Mouse (Mus musculus) embryonic facial prominence, embryonic 14.5 days (tissue): Measurements from ENCODE around the gene Tbrg4. TPM values are rescaled to one million over a fixed set of nuclear protein-coding genes. Genes with fewer than 3 reads are reported as not detected.

Experiments
- ATAC-seq: fragments of 200-750 bp; cut with Nextera tagmentation; 2 replicates; pipeline ENCODE4 v1.8.0; 2017; ENCODE audit warnings: low read depth, moderate number of reproducible peaks, moderate TSS enrichment
- DNase-seq: peaks from one replicate; pipeline ENCODE4 v3.0.0-alpha.2; 2015; ENCODE audit warnings: low spot score
- H3K27ac ChIP-seq: fragments of 300-500 bp; sonication (generic); replicated peaks from 2 replicates; pipeline ENCODE4 v1.5.1; 2014; ENCODE audit warnings: low read depth, mild to moderate bottlenecking, low read length, moderate library complexity
- H3K27me3 ChIP-seq: fragments of 300-500 bp; sonication (generic); replicated peaks from 2 replicates; pipeline ENCODE4 v1.6.1; 2014; ENCODE audit warnings: low read length; ENCODE audit not compliant: control insufficient read depth, insufficient read depth
- H3K36me3 ChIP-seq: fragments of 300-500 bp; sonication (generic); 2 replicates; pipeline ENCODE4 v1.6.1; 2014; ENCODE audit warnings: low read length, mixed read lengths; ENCODE audit not compliant: control insufficient read depth, insufficient read depth
- H3K4me1 ChIP-seq: fragments of 300-500 bp; sonication (generic); 2 replicates; pipeline ENCODE4 v1.6.1; 2014; ENCODE audit warnings: antibody characterized with exemption, low read length; ENCODE audit not compliant: control insufficient read depth, insufficient read depth
- H3K4me2 ChIP-seq: fragments of 300-500 bp; sonication (generic); 2 replicates; pipeline ENCODE4 v1.6.1; 2014; ENCODE audit warnings: low read depth, mild to moderate bottlenecking, low read length, moderate library complexity, mixed read lengths
- H3K4me3 ChIP-seq: fragments of 300-500 bp; sonication (generic); 2 replicates; pipeline ENCODE4 v1.5.1; 2014; ENCODE audit warnings: low read depth, mild to moderate bottlenecking, low read length
- H3K9ac ChIP-seq: fragments of 300-500 bp; sonication (generic); 2 replicates; pipeline ENCODE4 v1.6.1; 2014; ENCODE audit warnings: low read depth, mild to moderate bottlenecking, low read length, moderate library complexity, mixed read lengths
- H3K9me3 ChIP-seq: fragments of 300-500 bp; sonication (generic); 2 replicates; pipeline ENCODE4 v1.6.1; 2016; ENCODE audit warnings: low read length; ENCODE audit not compliant: control insufficient read depth
- WGBS: fragments of 180-500 bp; shearing (Covaris S2); extraction: QIAGEN DNeasy Blood & Tissue Kit; methylation state at CpG from one replicate; pipeline ENCODE4 v1.1.7; 2014; 5-methylcytosine and 5-hydroxymethylcytosine counted together
- polyA plus RNA-seq: library from polyadenylated mRNA; unstranded; fragments of >200 nt; fragmentation: Nextera tagmentation; extraction: Ambion mirVana; gene quantifications from 2 replicates; pipeline ENCODE4 v1.2.1, GENCODE M21; 2014

Gene Tbrg4
- polyA plus RNA-seq, 1 experiment from 2014 or later, result 33.7 TPM

- no peak overlapping the region for H3K4me2 ChIP-seq
- no peak for DNase-seq
- H3K9me3 ChIP-seq, result no peaks in the 10 kb centered on the region
- no peak overlapping the region for H3K4me3 ChIP-seq
- no peaks in the 10 kb centered on the region for H3K4me1 ChIP-seq
- ATAC-seq, result no peak
- H3K9ac ChIP-seq, result no peak overlapping the region
- 84% methylated on average over 10 of the region's 10 CpGs for WGBS
- no peak overlapping the region for H3K27ac ChIP-seq
- peaks cover 93% of the 10 kb centered on the region for H3K36me3 ChIP-seq
- no peaks in the 10 kb centered on the region for H3K27me3 ChIP-seq
Measured at GRCm38 (mm10) chr11:6590933-6591675, 34.8 kb downstream of the Tbrg4 start.

GRCm38 (mm10) chr11:6589838-6590237, 36.0 kb downstream of the Tbrg4 start:
- H3K27me3 ChIP-seq, result no peaks in the 10 kb centered on the region
- no peaks in the 10 kb centered on the region for H3K4me1 ChIP-seq
- ATAC-seq (no peak), DNase-seq (no peak)
- H3K36me3 ChIP-seq, result peaks cover 93% of the 10 kb centered on the region
- no peak overlapping the region for H3K9ac ChIP-seq
- H3K4me2 ChIP-seq, result no peak overlapping the region
- H3K9me3 ChIP-seq, result no peaks in the 10 kb centered on the region
- WGBS, result 93% methylated on average over 7 of the region's 7 CpGs
- no peak overlapping the region for H3K27ac ChIP-seq
- H3K4me3 ChIP-seq, result no peak overlapping the region

- WGBS, result 86% methylated on average over 7 of the region's 7 CpGs
- no peak for DNase-seq
- no peaks in the 10 kb centered on the region for H3K4me1 ChIP-seq
Measured at GRCm38 (mm10) chr11:6588295-6588694, 37.6 kb downstream of the Tbrg4 start.

GRCm38 (mm10) chr11:6587249-6587940, 38.5 kb downstream of the Tbrg4 start:
- WGBS, result 87% methylated on average over 7 of the region's 7 CpGs
- Histone ChIP-seq H3K4me1 (no peaks in the 10 kb centered on the region), H3K36me3 (peaks cover 73% of the 10 kb centered on the region), H3K4me3 (no peak overlapping the region), H3K9ac (no peak overlapping the region), H3K9me3 (no peaks in the 10 kb centered on the region), H3K27ac (no peak overlapping the region), H3K4me2 (no peak overlapping the region), H3K27me3 (no peaks in the 10 kb centered on the region)
- ATAC-seq, result no peak
- DNase-seq, result no peak

More at GRCm38 (mm10) chr11:6588295-6588694, 37.6 kb downstream of the Tbrg4 start:
- H3K4me3 ChIP-seq, result no peak overlapping the region
- H3K36me3 ChIP-seq, result peaks cover 82% of the 10 kb centered on the region
- H3K27me3 ChIP-seq, result no peaks in the 10 kb centered on the region
- no peak; the same call in 1 of the 2 replicates for ATAC-seq
- no peak overlapping the region for H3K4me2 ChIP-seq
- no peak overlapping the region for H3K27ac ChIP-seq
- H3K9ac ChIP-seq, result no peak overlapping the region
- H3K9me3 ChIP-seq, result no peaks in the 10 kb centered on the region

- 90% methylated on average over 3 of the region's 3 CpGs for WGBS
- no peak for DNase-seq
- H3K4me1 ChIP-seq, result no peaks in the 10 kb centered on the region
- H3K4me3 ChIP-seq, result no peak overlapping the region
- H3K27me3 ChIP-seq, result no peaks in the 10 kb centered on the region
- H3K9ac ChIP-seq, result no peak overlapping the region
- no peak overlapping the region for H3K27ac ChIP-seq
- H3K36me3 ChIP-seq, result peaks cover 66% of the 10 kb centered on the region
- no peak for ATAC-seq
- no peaks in the 10 kb centered on the region for H3K9me3 ChIP-seq
- no peak overlapping the region for H3K4me2 ChIP-seq
Measured at GRCm38 (mm10) chr11:6586660-6587059, 39.2 kb downstream of the Tbrg4 start.

GRCm38 (mm10) chr11:6585748-6586147, 40.1 kb downstream of the Tbrg4 start:
- Histone ChIP-seq H3K9me3 (no peaks in the 10 kb centered on the region), H3K4me2 (no peak overlapping the region), H3K36me3 (peaks cover 57% of the 10 kb centered on the region), H3K27me3 (no peaks in the 10 kb centered on the region), H3K9ac (no peak overlapping the region), H3K4me3 (no peak overlapping the region), H3K4me1 (no peaks in the 10 kb centered on the region), H3K27ac (no peak overlapping the region)
- DNase-seq, result no peak
- WGBS, result 91% methylated on average over 8 of the region's 8 CpGs
- no peak for ATAC-seq

- Histone ChIP-seq H3K27ac (no peak overlapping the region), H3K36me3 (peaks cover 26% of the 10 kb centered on the region), H3K9me3 (no peaks in the 10 kb centered on the region), H3K4me3 (no peak overlapping the region), H3K4me2 (no peak overlapping the region), H3K9ac (no peak overlapping the region), H3K27me3 (no peaks in the 10 kb centered on the region), H3K4me1 (no peaks in the 10 kb centered on the region)
- ATAC-seq (peak; percentile 63; the same call in 1 of the 2 replicates), DNase-seq (peak; percentile 45)
- WGBS, result 74% methylated on average over 2 of the region's 2 CpGs
Measured at GRCm38 (mm10) chr11:6581560-6581959, 44.3 kb downstream of the Tbrg4 start.

GRCm38 (mm10) chr11:6580065-6580750, 45.7 kb downstream of the Tbrg4 start:
- H3K27me3 ChIP-seq, result no peaks in the 10 kb centered on the region
- H3K4me3 ChIP-seq, result no peak overlapping the region
- no peaks in the 10 kb centered on the region for H3K9me3 ChIP-seq
- no peak for DNase-seq
- ATAC-seq, result no peak
- 85% methylated on average over 4 of the region's 4 CpGs for WGBS
- no peaks in the 10 kb centered on the region for H3K4me1 ChIP-seq
- H3K4me2 ChIP-seq, result no peak overlapping the region
- no peak overlapping the region for H3K27ac ChIP-seq
- H3K36me3 ChIP-seq, result peaks cover 22% of the 10 kb centered on the region
- H3K9ac ChIP-seq, result no peak overlapping the region
